Mouse (Mus musculus) spleen, adult 2 months (tissue): ENCODE measurements around the gene Ly86.

Experiments
- CTCF ChIP-seq: fragments of 200-500 bp; IDR thresholded peaks from 2 replicates; pipeline ENCODE4 v1.5.1; 2011; ENCODE audit warnings: mild to moderate bottlenecking, inconsistent platforms; ENCODE audit not compliant: insufficient read depth, insufficient read length, insufficient replicate concordance; ENCODE audit errors: extremely low read depth
- POLR2A ChIP-seq: fragments of 200-500 bp; IDR thresholded peaks from 2 replicates; pipeline ENCODE4 v1.6.1; 2011; ENCODE audit warnings: low read depth, low read length, inconsistent platforms

DNA sequence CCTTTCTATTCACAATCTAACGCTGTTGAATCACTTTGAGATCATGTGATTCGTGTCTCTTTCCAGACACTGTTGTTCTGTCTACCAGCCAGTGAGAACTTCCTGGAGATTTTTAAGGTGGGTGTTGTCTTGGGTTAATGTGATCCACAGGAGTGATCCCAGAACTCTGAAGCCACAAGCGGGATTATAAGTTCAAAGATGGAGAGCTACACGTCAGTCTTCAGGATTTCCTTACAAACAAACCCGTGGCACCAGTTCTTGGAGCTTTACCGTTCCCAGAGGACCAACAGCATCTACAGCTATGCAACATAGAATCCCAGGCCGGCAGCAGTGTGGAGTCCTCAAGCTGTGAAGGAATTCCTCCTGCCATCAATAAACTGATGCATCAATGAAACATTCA lies 94.5 kb downstream of the Ly86 start:
- no peak for TF ChIP-seq POLR2A
- no peak for TF ChIP-seq CTCF
